Mouse (Mus musculus) limb, embryonic 13.5 days (tissue): ENCODE results near the gene Ripply2. TPM values are rescaled to one million over a fixed set of nuclear protein-coding genes. Genes with fewer than 3 reads are reported as not detected.
"Not testable (repeated sequence)": the region's sequence is repeated elsewhere in the genome, so short reads cannot be mapped to it uniquely, and the experiment has no call there.

Source experiments
- ATAC-seq: fragments of 200-750 bp; cut with Nextera tagmentation; 2 replicates; pipeline ENCODE4 v1.8.0; 2017; ENCODE audit warnings: low read depth, moderate number of reproducible peaks, moderate TSS enrichment; ENCODE audit not compliant: low FRiP score
- H3K27ac ChIP-seq: fragments of 300-500 bp; sonication (generic); 2 replicates; pipeline ENCODE4 v1.5.1; 2015; ENCODE audit warnings: inconsistent platforms, mild to moderate bottlenecking, moderate library complexity
- H3K27me3 ChIP-seq: fragments of 300-500 bp; sonication (generic); 2 replicates; pipeline ENCODE4 v1.6.1; 2015; ENCODE audit warnings: mild to moderate bottlenecking, inconsistent platforms
- H3K36me3 ChIP-seq: fragments of 300-500 bp; sonication (generic); 2 replicates; pipeline ENCODE4 v1.6.1; 2015; ENCODE audit warnings: inconsistent platforms, mild to moderate bottlenecking, moderate library complexity
- H3K4me1 ChIP-seq: fragments of 300-500 bp; sonication (generic); 2 replicates; pipeline ENCODE4 v1.6.1; 2015; ENCODE audit warnings: inconsistent platforms
- H3K4me2 ChIP-seq: fragments of 300-500 bp; sonication (generic); replicated peaks from 2 replicates; pipeline ENCODE4 v1.6.1; 2015; ENCODE audit warnings: inconsistent platforms, mild to moderate bottlenecking, moderate library complexity
- H3K4me3 ChIP-seq: fragments of 300-500 bp; sonication (generic); 2 replicates; pipeline ENCODE4 v1.5.1; 2015; ENCODE audit warnings: moderate library complexity, mild to moderate bottlenecking, inconsistent platforms
- H3K9ac ChIP-seq: fragments of 300-500 bp; sonication (generic); 2 replicates; pipeline ENCODE4 v1.6.1; 2015; ENCODE audit warnings: mild to moderate bottlenecking, inconsistent platforms
- H3K9me3 ChIP-seq: fragments of 300-500 bp; sonication (generic); 2 replicates; pipeline ENCODE4 v1.6.1; 2016; ENCODE audit warnings: inconsistent platforms
- whole genome bisulfite sequencing: fragments of 180-500 bp; shearing (Covaris S2); methylation state at CpG from one replicate; pipeline ENCODE4 v1.1.7; 2015; 5-methylcytosine and 5-hydroxymethylcytosine counted together
- polyA plus RNA-seq: library from polyadenylated mRNA; unstranded; fragments of >200 nt; fragmentation: Nextera tagmentation; extraction: Ambion mirVana; gene quantifications from 2 replicates; pipeline ENCODE4 v1.2.1, GENCODE M21; 2015

The Ripply2 gene
- polyA plus RNA-seq, result not detected in 2 replicates

- Histone ChIP-seq H3K36me3 (no peaks in the 10 kb centered on the region), H3K4me2 (peak within 1 kb of the TSS; percentile 86), H3K27me3 (peaks cover 64% of the 10 kb centered on the region), H3K4me3 (peak within 1 kb of the TSS; percentile 51), H3K9ac (peak within 1 kb of the TSS; percentile 59), H3K4me1 (peaks cover 11% of the 10 kb centered on the region), H3K9me3 (no peaks in the 10 kb centered on the region), H3K27ac (no peak within 1 kb of the TSS)
- under 1% methylated on average over 71 of the region's 71 CpGs for WGBS
- ATAC-seq, result peak; percentile 19; the same call in 1 of the 2 replicates
Observed at GRCm38 (mm10) chr9:87015288-87015937, at the start of gene Ripply2. Gene Ripply2, plus strand, starts transcription at chr9:87015537.

- H3K9ac ChIP-seq, H3K36me3 ChIP-seq, H3K27me3 ChIP-seq, H3K4me3 ChIP-seq, ATAC-seq, H3K4me2 ChIP-seq, H3K4me1 ChIP-seq, H3K9me3 ChIP-seq, H3K27ac ChIP-seq: not testable (repeated sequence)
Observed at GRCm38 (mm10) chr9:86972471-86972870, 42.9 kb upstream of the Ripply2 start.

GRCm38 (mm10) chr9:86973562-86973961 is 41.8 kb upstream of the Ripply2 start:
- no peak overlapping the region for H3K4me3 ChIP-seq
- H3K27ac ChIP-seq, result no peak overlapping the region
- no peaks in the 10 kb centered on the region for H3K36me3 ChIP-seq
- no peaks in the 10 kb centered on the region for H3K4me1 ChIP-seq
- ATAC-seq, result no peak
- no peaks in the 10 kb centered on the region for H3K27me3 ChIP-seq
- H3K4me2 ChIP-seq, result no peak overlapping the region
- 68% methylated on average over 4 of the region's 4 CpGs for WGBS
- H3K9ac ChIP-seq, result no peak overlapping the region
- no peaks in the 10 kb centered on the region for H3K9me3 ChIP-seq

GRCm38 (mm10) chr9:86976896-86977295 is 38.4 kb upstream of the Ripply2 start:
- 75% methylated on average over 4 of the region's 4 CpGs for WGBS
- H3K4me2 ChIP-seq, result no peak overlapping the region
- H3K27me3 ChIP-seq, result no peaks in the 10 kb centered on the region

DNA sequence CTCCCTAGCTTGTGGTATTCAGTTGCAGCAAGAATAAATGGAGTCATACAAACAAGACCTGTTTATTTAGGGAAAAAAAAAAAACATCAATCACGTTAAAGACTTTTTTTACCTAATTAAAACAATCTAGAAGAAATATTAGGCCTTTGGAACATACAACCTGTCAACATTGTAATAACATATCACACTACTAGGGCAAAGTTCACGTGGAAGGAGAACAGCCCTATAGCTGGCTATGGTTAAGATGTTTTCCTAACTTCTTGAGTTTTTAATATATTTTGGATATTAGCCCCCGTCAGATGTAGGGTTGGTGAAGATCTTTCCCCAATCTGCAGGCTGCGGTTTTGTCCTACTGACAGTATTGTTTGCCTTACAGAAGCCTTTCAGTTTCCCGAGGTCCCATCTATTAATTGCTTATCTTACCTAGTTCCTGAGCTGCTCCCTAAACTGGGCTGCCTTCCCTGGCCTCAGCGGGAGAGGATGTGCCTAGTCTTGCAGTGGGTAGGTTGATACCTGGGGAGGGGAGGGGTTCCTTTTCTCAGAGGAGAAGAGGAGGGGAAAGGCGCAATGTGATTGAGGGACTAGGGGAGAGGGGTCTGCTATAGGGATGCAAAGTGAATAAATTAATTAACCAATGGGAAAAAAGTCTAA is 37.0 kb upstream of the Ripply2 start:
- no peaks in the 10 kb centered on the region for H3K9me3 ChIP-seq
- 63% methylated on average over 7 of the region's 7 CpGs for WGBS
- no peak overlapping the region for H3K4me3 ChIP-seq
- no peak overlapping the region for H3K27ac ChIP-seq
- H3K36me3 ChIP-seq, result no peaks in the 10 kb centered on the region
- no peak overlapping the region for H3K4me2 ChIP-seq
- H3K4me1 ChIP-seq, result peaks cover 5% of the 10 kb centered on the region; the same call in 1 of the 2 replicates
- H3K9ac ChIP-seq, result no peak overlapping the region
- no peak for ATAC-seq
- H3K27me3 ChIP-seq, result no peaks in the 10 kb centered on the region

More at GRCm38 (mm10) chr9:86976896-86977295, 38.4 kb upstream of the Ripply2 start:
- Histone ChIP-seq H3K9ac (no peak overlapping the region), H3K9me3 (no peaks in the 10 kb centered on the region), H3K4me1 (peaks cover 5% of the 10 kb centered on the region; the same call in 1 of the 2 replicates), H3K36me3 (no peaks in the 10 kb centered on the region), H3K27ac (no peak overlapping the region), H3K4me3 (no peak overlapping the region)
- no peak for ATAC-seq

DNA sequence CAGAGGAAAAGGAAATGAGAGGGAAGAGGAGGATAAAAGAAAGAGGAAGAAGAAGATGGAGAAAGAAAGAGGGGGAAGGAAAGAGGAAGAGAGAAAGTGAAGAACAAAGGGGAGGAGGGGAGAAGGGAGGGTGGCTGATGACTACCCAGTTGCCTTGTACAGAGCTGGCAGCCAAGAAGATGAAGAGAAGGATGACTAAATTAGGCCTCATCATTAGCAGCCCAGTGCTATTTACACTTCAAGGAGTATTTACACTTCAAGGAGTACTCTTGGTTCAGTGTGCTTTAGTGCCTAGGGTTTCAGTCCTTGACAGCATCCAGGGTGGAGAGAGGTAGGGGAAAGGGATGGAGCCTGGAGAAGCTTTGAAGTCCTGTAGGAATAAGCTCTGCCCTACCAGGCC is 35.3 kb upstream of the Ripply2 start:
- H3K9me3 ChIP-seq, result no peaks in the 10 kb centered on the region
- H3K4me3 ChIP-seq, result no peak overlapping the region
- no peak for ATAC-seq
- no peaks in the 10 kb centered on the region for H3K27me3 ChIP-seq
- H3K9ac ChIP-seq, result no peak overlapping the region
- H3K4me2 ChIP-seq, result no peak overlapping the region
- H3K36me3 ChIP-seq, result no peaks in the 10 kb centered on the region
- peaks cover 5% of the 10 kb centered on the region; the same call in 1 of the 2 replicates for H3K4me1 ChIP-seq
- H3K27ac ChIP-seq, result no peak overlapping the region

DNA sequence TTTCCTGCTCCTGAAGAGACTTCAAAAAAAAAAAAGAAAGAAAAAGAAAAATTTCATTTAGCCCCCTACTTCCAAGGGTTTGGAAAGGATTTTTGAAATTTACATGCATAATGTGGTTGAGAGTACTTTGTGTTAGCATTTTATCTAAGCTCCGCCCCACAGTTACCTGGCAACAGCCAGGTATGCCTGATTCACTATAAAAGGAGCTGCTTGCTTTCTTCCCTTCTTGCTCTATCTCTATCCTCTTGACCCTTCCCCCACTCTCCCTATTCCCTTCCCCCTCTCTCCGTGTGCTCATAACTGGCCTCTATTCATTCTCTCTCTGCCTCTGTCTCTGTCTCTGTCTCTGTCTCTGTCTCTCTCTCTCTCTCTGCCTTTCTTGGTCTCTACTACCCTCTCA is 34.4 kb upstream of the Ripply2 start:
- no peaks in the 10 kb centered on the region for H3K27me3 ChIP-seq
- H3K4me1 ChIP-seq, result peaks cover 5% of the 10 kb centered on the region; the same call in 1 of the 2 replicates
- H3K9me3 ChIP-seq, result no peaks in the 10 kb centered on the region
- H3K36me3 ChIP-seq, result no peaks in the 10 kb centered on the region
- no peak overlapping the region for H3K4me2 ChIP-seq
- H3K4me3 ChIP-seq, result no peak overlapping the region
- no peak overlapping the region for H3K9ac ChIP-seq
- H3K27ac ChIP-seq, result no peak overlapping the region
- WGBS, result 50% methylated on average over 2 of the region's 2 CpGs
- no peak for ATAC-seq

- Histone ChIP-seq H3K36me3 (no peaks in the 10 kb centered on the region), H3K27ac (no peak overlapping the region), H3K4me2 (peak overlapping the region; percentile 41), H3K4me1 (peaks cover 5% of the 10 kb centered on the region; the same call in 1 of the 2 replicates), H3K9me3 (no peaks in the 10 kb centered on the region), H3K27me3 (no peaks in the 10 kb centered on the region), H3K4me3 (no peak overlapping the region), H3K9ac (no peak overlapping the region)
- ATAC-seq, result no peak
- 8% methylated on average over 10 of the region's 10 CpGs for WGBS
Observed at GRCm38 (mm10) chr9:86981551-86981950, 33.8 kb upstream of the Ripply2 start.

- H3K4me1 ChIP-seq, result peaks cover 8% of the 10 kb centered on the region; the same call in 1 of the 2 replicates
- no peak overlapping the region for H3K9ac ChIP-seq
- 63% methylated on average over 3 of the region's 3 CpGs for WGBS
- H3K27ac ChIP-seq, result no peak overlapping the region
- ATAC-seq, result no peak
- H3K4me3 ChIP-seq, result no peak overlapping the region
- no peaks in the 10 kb centered on the region for H3K9me3 ChIP-seq
- H3K27me3 ChIP-seq, result no peaks in the 10 kb centered on the region
- H3K4me2 ChIP-seq, result no peak overlapping the region
- H3K36me3 ChIP-seq, result no peaks in the 10 kb centered on the region
Observed at GRCm38 (mm10) chr9:86984583-86984982, 30.8 kb upstream of the Ripply2 start.

DNA sequence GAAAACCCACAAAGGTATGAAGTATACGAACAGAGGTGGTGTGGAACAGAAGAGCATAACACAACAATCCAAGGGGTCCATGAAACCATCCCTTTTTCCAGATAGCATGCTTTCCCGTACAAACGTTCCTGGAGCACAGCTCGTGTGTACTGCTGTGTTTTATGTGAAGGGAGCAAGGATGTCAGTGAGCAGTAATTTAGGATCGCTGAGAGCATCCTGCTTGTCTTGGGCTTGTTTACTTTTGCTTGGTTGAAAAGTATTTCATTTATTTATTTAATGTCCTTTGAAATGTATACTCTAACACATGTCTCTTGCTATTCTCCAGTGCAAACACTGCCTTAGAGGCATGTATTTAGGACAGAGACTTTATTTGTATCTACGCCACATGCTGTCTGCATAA is 30.2 kb upstream of the Ripply2 start:
- WGBS, result 58% methylated on average over 6 of the region's 6 CpGs
- no peak for ATAC-seq

GRCm38 (mm10) chr9:86986703-86987296 is 28.5 kb upstream of the Ripply2 start:
- 24% methylated on average over 7 of the region's 7 CpGs for WGBS
- Histone ChIP-seq H3K4me2 (no peak overlapping the region), H3K27me3 (no peaks in the 10 kb centered on the region), H3K4me1 (peaks cover 3% of the 10 kb centered on the region; the same call in 1 of the 2 replicates), H3K4me3 (no peak overlapping the region), H3K27ac (no peak overlapping the region), H3K36me3 (no peaks in the 10 kb centered on the region), H3K9me3 (no peaks in the 10 kb centered on the region), H3K9ac (no peak overlapping the region)
- no peak for ATAC-seq

More for the DNA sequence above, 30.2 kb upstream of the Ripply2 start:
- Histone ChIP-seq H3K9me3 (no peaks in the 10 kb centered on the region), H3K4me3 (no peak overlapping the region), H3K27me3 (no peaks in the 10 kb centered on the region), H3K36me3 (no peaks in the 10 kb centered on the region), H3K9ac (no peak overlapping the region), H3K4me2 (no peak overlapping the region), H3K4me1 (peaks cover 8% of the 10 kb centered on the region; the same call in 1 of the 2 replicates), H3K27ac (no peak overlapping the region)

- no peak for ATAC-seq
- Histone ChIP-seq H3K4me2 (no peak overlapping the region), H3K27me3 (no peaks in the 10 kb centered on the region), H3K36me3 (no peaks in the 10 kb centered on the region), H3K27ac (no peak overlapping the region), H3K4me1 (0 out of 2 replicates have a peak, but pooled peaks cover 3% of the 10 kb centered on the region), H3K4me3 (no peak overlapping the region), H3K9me3 (no peaks in the 10 kb centered on the region), H3K9ac (no peak overlapping the region)
Observed at GRCm38 (mm10) chr9:86989822-86990221, 25.5 kb upstream of the Ripply2 start.
